Mouse (Mus musculus): ENCODE results near the gene Aco1.
"Not testable (repeated sequence)": the region's sequence is repeated elsewhere in the genome, so short reads cannot be mapped to it uniquely, and the experiment has no call there.

Aco1 gene

DNA sequence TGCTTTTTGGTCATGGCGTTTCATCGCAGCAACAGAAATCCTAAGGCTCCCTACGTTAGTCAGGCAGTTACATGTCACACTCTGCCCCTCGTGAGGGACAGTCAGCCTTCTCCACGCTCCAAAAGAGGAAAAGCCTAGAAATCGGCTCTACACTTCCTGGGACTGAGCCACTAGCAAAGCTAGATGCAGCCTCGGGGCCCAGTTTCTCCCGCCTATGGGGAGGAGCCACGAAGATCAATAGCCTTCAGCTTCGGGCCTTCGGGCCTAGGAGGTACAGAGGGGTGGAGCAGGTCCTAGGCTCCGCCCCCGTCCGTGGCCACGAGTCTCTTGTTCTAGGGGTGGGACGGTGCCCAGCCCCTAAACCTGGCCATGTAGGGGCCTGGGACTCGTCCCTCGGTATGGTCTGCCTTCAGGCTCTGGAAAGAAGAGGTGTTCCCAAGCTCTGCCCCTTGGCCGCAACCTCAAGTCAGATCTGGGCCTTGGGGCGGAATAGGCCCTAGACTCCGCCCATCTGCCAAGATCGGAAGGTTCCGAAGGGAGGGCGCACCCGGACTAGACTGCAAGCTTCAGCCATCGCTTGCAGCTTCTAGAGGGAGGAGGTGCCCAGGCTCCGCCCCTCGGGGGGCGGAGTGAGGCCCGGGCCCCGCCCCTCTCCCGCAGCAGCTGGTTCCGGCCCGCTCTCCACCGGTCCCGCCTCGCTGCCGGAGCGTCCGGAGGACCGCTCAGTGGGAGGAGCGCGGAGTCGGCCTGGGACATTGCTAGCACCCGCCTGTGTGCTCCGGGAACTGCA lies at the start of gene Aco1:
Gene Aco1 (plus strand): TSS at position 339 of the 790 bp plus-strand sequence.
- DNase-seq (ENCODE audit: low read depth): peak; percentile 91

DNA sequence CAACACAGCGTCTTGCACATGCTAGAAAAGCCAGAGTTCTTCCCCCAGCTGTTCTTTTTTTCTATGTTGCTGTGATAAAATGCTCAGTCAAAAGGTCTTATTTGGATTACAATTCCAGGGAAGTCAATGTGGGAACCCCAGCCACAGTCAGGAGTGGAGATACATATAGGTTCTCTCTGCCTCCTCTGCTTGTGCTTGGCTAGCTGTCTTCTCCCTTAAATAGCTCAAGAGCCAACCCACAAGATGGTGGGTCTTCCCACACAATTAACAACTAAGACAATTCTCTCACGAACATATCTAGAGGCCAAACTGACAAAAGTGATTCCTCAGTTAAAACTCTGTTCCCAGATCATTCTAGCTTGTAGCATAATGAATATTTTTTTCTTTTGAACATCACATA lies 47.9 kb upstream of the Aco1 start:
- DNase-seq (ENCODE audit: low read depth): no peak

DNA sequence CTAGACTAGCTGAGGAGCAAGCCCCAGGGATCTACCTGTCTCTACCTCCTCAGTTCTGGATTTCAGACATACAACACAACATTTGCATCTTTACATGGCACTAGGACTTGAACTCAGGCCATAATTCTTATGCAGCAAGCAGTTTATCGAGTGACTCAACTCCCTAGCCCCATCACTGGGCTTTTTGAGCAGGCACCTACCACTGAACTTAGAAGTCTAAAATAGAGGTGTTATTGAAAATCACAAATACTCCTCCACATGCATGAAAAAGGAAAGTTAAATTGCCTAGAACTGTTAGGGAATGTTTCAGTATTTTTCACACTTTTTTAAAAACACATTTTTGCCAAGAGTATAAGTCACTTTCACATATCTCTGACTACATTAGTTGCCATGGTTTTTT lies 39.9 kb upstream of the Aco1 start:
- no peak for DNase-seq (ENCODE audit: low read depth)

DNA sequence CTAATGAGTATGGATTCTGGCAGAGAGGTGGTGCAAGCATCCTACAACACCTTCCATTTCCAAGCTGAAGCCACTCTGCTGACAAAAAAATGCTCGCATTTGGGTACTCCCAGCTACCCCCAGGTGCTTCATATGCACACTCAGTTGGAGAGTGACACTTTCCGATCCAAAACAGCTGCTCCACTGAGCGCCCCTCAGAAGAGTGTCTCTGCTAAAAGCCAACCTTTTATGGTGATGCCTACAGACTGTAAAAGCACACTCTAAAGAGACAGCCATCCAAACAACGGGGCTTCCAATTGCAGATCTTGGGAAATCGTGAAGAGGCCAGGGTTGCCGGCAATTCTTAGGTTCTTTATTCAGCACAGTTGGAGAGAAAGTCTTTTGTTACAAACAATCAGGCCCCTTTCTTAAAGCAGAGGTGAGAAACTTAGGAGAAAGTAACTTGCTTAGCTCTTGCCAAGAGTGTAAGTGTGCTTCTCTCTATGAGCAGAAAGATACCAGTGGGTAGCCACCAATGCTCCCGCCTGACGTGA lies 36.8 kb upstream of the Aco1 start:
- DNase-seq (ENCODE audit: low read depth): no peak

DNA sequence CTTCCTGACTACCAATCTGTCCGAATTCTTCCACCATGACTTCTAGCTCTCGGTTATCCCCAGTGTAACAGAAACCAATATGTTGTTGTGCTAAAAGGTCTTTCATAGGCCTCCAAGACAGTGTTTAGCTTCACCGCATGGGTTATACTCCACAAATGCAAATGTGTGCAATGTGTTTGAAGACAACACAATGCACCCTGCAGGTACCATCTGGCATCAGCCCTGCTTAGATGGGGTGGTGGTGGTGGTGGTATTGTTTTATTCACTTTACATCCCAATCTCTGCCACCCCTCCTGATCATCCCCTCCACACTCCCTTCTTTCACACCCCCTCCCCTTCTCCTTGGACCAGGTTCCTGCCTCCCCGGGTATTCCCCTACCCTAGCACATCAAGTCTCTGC lies 34.9 kb upstream of the Aco1 start:
- no peak for DNase-seq (ENCODE audit: low read depth)

DNA sequence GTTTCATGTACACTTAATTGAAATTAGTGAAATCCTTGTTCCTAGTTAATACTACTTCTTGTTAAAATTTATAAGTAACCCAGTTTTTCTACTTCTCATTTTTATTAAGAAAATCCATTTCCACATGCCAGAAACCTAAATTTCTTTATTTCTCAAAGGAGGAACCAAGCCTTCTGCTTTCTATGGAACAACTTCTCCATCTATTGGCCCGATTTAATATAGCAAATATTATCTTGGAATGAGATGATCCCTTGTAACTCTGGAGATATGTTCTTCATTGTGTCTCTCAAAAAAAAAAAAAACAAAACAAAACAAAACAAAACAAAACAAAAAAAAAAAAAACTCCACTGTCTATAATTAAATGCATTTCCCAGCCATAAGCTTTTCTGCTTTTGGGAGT lies 29.7 kb upstream of the Aco1 start:
- no peak for DNase-seq (ENCODE audit: low read depth)

DNA sequence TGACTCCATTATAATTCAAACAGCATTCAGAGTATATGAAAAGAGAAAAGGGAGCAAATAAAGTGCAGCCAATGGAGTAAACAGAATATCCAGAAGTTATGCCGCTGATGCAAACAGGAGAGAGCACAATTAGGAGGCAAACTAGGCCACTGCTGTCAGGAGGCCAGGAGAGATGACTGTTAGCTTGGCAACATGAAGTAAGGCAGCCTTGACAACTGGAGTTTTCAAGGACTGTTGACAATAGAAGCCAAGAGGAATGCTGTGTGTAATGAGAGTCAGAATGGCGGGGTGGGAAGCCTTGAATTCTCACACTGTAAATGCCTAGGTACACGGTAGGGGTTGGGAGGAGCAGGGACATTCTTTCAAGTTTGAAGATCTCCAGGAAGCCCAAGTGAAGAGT lies 21.7 kb upstream of the Aco1 start:
- DNase-seq (ENCODE audit: low read depth): no peak

DNA sequence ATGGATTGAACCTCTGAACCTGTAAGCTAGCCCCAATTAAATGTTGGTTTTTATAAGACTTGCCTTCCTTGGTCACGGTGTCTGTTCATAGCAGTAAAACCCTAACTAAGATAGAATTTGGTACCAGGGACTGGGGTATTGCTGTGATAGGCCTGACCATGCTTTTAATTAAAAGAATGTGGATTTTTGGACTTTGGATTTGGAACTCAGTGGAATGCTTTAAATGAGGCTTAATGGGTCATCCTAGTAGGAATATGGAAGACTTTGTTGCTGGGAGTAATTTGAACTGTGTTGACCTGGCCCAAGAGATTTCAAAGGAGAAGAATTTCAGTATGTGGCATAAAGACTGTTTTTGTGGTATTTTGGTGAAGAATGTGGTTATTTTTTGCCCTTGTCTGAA lies 20.6 kb upstream of the Aco1 start:
- DNase-seq (ENCODE audit: low read depth): not testable (repeated sequence)

DNA sequence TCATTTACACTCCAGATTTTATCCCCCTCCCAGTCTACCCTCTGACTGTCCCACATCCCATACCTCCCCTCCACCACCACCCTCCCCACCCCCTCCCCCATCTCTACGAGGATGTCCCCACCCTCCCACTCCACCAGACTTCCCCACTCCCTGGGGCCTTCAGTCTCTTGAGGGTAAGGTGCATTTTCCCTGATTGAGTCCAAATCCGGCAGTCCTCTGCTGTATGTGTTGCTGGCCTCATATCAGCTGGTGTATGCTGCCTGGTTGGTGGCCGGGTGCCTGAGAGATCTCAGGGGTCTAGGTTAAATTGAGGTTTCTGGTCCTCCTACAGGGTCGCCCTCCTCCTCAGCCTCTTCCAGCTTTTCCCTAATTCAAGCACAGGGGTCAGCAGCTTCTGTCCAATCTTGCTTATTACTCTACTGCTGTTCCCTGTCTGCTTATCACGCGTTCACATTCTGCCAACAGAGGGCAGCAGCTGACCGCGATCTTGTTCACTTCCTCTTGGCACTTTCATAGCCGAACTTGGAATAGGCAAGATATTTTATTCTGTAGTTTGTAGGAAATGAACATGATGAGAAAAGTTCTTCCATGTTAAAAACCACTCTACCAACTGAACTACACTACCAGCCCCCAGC lies 8.3 kb upstream of the Aco1 start:
- DNase-seq (ENCODE audit: low read depth): peak; percentile 76

DNA sequence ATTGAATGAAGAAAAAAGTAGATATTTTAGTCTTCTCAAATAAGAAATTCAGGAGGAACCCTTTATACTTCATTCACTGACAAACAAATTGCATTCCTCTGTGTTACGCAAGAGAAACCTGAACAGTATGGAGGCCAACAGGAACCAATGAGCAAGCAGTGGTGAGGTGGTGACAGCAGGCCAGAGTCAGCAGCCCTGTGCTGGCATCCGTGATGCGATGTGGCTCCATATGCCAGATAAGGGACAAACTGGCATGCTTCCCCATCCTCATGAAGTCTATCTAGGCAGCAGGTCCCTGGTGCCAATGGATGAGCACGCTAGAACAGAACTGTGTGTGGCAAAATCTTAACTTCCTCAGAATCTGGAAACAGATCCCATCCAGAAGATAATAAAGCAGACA lies 6.4 kb upstream of the Aco1 start:
- DNase-seq (ENCODE audit: low read depth): no peak

DNA sequence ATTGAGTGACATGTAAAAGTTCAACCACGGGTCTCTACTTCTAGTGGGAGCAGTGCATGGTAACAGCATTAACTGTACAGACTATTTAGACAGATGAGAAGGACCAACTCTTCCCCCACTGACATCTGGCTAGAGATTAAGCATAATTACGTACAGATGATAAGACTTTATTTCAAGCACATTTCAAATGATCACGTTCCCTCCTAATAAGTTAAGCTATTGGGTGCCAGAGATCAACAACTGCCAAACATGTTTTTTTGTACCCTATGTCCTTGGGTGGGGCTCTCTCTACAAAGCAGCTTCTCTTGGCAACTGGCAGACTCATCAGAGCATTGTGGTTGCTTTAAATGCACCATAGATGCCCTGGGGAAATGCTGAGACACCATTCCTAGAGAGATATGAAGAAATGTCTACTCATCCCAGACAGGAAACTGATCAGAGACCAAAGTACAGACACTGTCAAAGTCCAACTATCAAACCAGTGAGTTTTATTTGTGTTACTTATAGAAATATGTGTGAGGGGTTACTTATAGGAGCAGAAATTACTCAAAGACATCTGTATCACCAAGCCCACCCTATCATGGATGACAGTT lies 3.1 kb upstream of the Aco1 start:
- no peak for DNase-seq (ENCODE audit: low read depth)

DNA sequence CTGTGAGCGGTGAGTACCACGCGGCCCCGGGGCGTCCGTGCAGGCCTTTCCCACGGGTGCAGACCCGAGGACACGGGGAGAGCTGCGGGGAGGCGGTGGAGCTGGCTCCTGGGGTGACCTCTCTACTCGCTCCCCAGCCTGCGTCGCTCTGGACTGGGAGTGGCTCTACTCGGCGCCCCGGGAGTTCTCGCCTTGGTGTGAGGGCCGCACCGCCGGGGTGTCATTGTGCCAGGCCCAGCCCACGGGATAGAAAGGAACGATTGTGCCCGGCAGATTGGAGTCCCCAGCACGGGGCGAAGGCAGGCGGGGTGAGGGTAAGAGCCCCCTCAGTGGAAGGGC lies 621 bp downstream of the Aco1 start:
- no peak for DNase-seq (ENCODE audit: low read depth)

DNA sequence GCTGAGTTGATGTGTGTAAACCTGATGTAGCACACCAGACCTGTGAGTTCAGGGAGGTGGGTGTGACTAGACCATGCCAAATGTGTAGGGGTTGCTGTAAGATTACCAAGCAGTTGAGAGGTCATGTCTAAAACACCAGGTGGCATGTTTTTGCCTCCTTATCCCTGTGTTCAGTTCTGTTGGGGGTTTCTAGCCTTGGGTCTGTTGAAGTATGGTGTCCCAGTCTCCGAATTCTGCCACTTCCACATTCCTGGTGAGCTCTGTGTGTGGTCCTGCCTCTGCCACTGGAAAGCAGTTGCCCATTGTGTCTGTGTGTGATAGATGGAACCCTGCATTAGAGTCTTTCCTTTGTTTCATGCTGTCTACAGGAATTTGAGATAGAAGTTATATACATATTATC lies 1.7 kb downstream of the Aco1 start:
- no peak for DNase-seq (ENCODE audit: low read depth)

DNA sequence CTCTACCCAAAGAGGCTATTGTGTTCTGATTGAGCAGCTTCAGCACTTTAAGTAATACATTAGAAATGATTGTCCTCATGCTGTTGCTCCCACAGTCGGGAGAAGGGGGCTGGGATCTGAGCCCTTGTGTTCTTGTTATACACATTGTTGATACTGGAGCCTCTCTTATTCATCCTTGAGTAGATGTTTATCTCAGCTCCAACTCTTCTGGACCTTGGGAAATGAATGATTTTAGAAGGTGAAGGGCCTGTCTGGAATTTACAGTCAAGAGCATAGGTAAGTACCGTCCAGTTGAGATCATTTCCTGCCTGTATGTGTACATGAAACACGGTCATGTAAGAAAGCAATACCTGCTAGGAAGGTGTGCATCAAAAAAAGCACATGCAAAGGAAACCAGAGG lies 2.1 kb downstream of the Aco1 start:
- no peak for DNase-seq (ENCODE audit: low read depth)

DNA sequence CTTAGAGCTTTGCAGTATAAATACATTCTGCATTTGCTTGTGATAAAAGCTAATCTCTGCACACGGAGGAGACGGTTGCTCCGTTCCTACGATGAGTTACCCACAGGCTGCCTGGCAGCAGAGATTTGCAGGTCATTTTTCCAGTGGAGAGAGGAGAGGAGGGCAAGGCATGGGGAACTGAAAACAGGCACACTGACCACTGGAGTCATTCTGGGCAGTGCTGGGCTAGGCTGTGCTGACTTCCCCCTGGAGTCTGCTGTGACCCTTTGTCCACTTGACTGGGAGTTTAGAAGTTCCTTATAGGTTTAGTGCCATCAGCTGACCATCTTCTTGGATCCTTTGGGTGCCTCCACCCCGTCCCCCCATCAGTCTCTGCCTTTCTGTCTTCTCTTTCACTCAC lies 5.4 kb downstream of the Aco1 start:
- no peak for DNase-seq (ENCODE audit: low read depth)

DNA sequence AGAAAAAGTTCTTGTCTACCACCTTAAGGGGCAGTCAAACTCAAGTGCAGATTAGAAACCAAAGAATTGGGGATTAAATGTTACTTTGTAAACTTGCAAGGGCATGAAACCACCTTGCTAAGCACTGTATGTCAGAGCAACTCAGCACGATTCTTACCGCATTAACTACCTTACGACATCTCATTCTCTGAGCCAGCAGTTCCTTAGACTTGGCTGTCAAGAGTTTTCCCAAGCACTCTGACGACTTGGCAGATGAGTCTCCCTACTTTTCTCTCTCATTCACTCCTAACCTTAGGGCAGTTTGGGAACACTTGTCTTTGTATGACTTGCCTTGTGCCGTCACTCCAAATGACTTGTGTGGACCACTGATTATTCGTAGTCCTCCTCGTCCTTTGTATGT lies 7.2 kb downstream of the Aco1 start:
- DNase-seq (ENCODE audit: low read depth): no peak

DNA sequence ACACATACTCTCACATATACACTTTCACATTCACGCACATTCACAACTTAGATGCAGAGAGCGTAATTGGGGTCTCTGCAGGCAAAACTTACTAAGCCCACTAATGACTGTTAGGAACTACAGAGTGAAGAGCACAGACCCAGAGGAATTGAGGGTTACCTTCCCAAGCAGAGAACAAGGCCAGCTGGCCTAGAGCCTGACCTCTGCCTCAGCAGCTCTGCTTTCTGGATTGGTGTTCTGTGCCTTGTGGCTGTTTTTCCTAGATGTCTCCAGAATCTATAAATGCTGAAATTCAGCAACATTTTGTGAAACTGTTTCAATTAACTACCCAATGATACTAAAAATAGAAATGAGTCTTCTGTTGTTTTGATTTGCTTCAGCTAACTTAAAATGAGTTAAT lies 9.9 kb downstream of the Aco1 start:
- DNase-seq (ENCODE audit: low read depth): no peak

DNA sequence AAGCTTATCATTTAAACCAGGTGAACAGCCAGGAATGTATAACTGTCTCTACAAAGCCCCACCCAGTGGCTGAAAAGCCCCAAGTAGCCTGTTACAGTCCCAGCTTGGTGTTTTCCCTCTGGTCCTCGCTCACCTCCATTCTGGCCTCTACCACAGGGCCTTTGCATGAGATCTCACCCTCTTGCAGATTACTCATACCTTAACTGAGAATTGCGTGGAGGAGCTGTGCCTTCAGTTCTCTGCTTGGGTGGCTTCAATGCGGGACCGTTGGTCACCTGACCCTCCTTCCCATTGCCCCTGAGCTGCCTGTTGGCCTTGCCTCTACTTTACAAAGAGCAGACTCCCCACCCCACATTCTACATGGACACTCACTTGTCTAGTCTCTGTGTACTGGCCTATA lies 10.6 kb downstream of the Aco1 start:
- no peak for DNase-seq (ENCODE audit: low read depth)

DNA sequence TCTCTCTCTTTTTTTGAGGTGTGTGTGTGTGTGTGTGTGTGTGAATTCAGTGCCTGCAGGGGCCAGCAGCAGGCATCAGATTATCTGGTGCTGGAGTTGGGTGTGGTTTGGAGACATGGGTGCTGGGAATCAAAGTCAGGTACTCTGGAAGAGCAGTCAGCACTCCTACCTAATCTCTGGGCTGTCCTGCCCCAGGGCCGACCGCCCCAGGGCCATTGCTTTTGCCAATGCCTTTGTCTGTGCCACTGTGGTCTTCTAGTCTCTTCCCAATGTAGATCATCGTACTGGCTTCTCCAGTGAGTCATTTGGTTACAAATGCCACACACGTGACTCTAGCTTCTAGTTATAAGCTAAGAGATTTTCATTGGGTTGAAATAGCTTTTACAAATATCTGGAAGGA lies 11.9 kb downstream of the Aco1 start:
- no peak for DNase-seq (ENCODE audit: low read depth)

DNA sequence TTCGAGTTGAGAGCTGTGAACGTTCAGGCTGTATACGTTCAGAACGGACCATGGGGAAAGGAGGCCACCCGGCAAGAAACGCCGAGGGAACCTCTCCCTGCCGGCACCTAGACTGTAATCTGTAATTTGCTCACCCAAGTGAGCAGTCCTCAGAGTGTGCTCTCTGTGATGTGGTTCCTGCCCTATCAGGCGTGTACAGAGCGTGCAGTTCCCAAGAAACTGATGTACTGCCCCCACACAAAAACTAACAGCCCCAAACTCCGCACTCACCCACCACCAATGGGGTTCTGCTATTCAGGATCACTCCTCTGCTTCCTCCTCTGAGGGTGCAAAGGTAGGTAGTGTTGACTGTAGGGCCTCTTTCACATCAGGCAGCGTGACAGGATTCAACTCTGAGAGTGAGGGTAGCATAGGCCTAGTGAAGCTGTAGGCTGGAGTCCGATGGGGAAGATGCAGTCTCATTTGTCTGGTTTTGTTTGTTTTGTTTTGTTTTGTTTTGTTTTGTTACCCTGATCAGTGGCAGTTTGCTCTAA lies 12.7 kb downstream of the Aco1 start:
- no peak for DNase-seq (ENCODE audit: low read depth)

DNA sequence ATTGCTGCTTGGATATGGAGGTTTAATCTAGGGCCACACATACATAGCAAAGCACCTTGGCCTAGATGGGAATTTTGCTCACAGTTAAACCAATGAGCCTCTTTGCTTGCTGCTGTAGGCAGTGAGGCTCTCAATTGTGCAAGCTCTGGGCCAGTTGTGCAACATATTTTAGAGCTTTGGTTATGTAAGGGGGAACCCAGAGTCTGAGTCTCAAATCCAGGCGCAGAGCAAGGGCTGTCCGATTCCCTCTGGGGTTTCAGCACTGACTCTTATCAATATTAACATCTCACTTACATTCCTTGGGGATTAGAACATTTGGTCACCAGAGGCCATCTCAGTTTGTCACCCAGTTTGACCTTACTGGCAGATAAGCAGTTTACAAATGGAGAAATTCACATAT lies 13.3 kb downstream of the Aco1 start:
- no peak for DNase-seq (ENCODE audit: low read depth)

DNA sequence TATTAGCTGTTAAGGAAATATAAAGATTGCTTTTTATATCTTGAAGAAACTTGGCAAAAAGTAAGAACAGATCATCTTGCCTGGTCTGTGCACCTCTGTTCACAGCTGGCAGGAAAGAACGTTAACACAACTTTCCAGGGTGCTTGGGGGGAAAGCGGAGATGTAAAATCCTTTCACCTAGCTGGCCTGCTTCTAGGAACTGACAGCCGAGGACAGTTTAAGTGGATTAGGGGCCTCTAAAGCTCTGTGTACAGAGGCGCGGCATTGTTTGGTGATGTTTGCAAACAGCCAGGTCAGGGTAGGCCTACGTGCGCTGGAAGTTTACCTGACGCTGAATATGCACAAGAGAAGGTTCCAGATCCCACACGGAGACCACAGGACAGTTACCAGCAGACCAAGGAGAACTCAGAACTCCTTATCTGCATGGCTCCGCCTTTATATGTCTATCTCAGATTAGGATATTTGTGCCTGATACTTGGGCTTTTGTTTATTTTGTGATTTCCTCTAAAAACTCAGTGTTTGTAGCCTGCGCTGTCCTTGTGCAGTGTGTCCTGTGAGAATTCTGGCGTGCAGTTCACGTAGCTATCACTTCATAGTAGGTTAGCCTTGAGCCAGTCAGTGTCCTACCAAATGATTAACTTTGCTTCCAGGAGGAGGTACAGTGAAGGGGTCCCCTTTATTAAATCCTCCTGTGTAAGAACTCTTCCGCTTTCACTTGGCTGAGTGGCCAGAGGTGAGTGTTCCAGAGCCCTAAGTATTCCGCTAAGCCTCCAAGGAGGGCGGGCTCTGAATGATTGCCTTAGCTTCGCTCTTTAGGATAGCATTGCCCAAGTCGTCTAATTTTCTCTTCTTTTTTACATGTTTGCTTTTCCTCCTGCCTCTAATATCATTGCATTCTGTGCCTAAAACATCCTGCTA lies 14.0 kb downstream of the Aco1 start:
- no peak for DNase-seq (ENCODE audit: low read depth)

All from c-Kit-positive CD71-positive TER-119-negative erythroid progenitor cells, embryonic 14.5 days (primary cell).